Mouse (Mus musculus) Patski (cell line): Measurements from ENCODE around the gene Olfr190. TPM values are rescaled to one million over a fixed set of nuclear protein-coding genes. Genes with fewer than 3 reads are reported as not detected.
"Not testable (repeated sequence)": the region's sequence is repeated elsewhere in the genome, so short reads cannot be mapped to it uniquely, and the experiment has no call there.

Experiments used
- ATAC-seq: fragments of 100-300 bp; one replicate; pipeline ENCODE4 v1.8.0; 2021
- CTCF ChIA-PET: fragments of 350-600 bp; sonication (Branson Sonifier 250); formaldehyde crosslinking; loops from one replicate; lab custom pipeline; 2022; ENCODE audit warnings: inconsistent platforms; lab: Charles Lee
- POLR2A ChIA-PET: fragments of 350-600 bp; sonication (Branson Sonifier 250); formaldehyde crosslinking; loops from one replicate; lab custom pipeline; 2022; ENCODE audit warnings: antibody characterized with exemption, inconsistent platforms; lab: Charles Lee
- DNase-seq: peaks from one replicate; pipeline ENCODE4 v3.0.0-alpha.2; 2011; ENCODE audit warnings: low read depth, low spot score
- H3K27me3 ChIP-seq: fragments of 371-371 bp; one replicate; pipeline ENCODE4 v1.5.1; 2021
- CTCF ChIP-seq: fragments of 100-300 bp; IDR thresholded peaks from one replicate; pipeline ENCODE4 v1.5.1; 2021
- in situ Hi-C: fragments of 300-500 bp; cut with MboI; formaldehyde crosslinking; loops from 3 replicates; pipeline ENCODE4 v1.11.1; 2018; ENCODE audit warnings: low pct_unique_long_range_greater_than_20kb, mixed read lengths
- polyA plus RNA-seq: library from polyadenylated mRNA; unstranded; gene quantifications from one replicate; pipeline ENCODE4 v1.2.3, GENCODE M21; 2021

Gene Olfr190
- polyA plus RNA-seq = not detected

- ATAC-seq = no peak
- CTCF ChIA-PET = no interaction called here
- H3K27me3 ChIP-seq = no peaks in the 10 kb centered on the region
- no peak for TF ChIP-seq CTCF
- POLR2A ChIA-PET = no interaction called here
- DNase-seq = no peak
- in situ Hi-C loops = no loop called here
These were observed at the start of gene Olfr190 for GRCm38 (mm10) chr16:59077905-59078304. Gene Olfr190, minus strand, starts transcription at chr16:59078005.

- ChIA-PET CTCF (no interaction called here), POLR2A (no interaction called here)
- ATAC-seq = no peak
- in situ Hi-C loops = no loop called here
- TF ChIP-seq CTCF = no peak
- no peak for DNase-seq
- no peaks in the 10 kb centered on the region for H3K27me3 ChIP-seq
These were observed 43.2 kb upstream of the Olfr190 start, which contains the start of gene Olfr194 for GRCm38 (mm10) chr16:59120969-59121368. Gene Olfr194, minus strand, starts transcription at chr16:59121069.

- in situ Hi-C loops = no loop called here
- H3K27me3 ChIP-seq = no peaks in the 10 kb centered on the region
- ChIA-PET POLR2A (no interaction called here), CTCF (no interaction called here)
- no peak for DNase-seq
- no peak for ATAC-seq
- TF ChIP-seq CTCF = no peak
These were observed 34.0 kb upstream of the Olfr190 start, which contains the start of gene Olfr193 for GRCm38 (mm10) chr16:59111781-59112180. Gene Olfr193, minus strand, starts transcription at chr16:59111881.

- CTCF ChIA-PET, in situ Hi-C loops, DNase-seq, H3K27me3 ChIP-seq, POLR2A ChIA-PET, ATAC-seq: not testable (repeated sequence)
These were observed 30.7 kb upstream of the Olfr190 start for GRCm38 (mm10) chr16:59108522-59108921.

- H3K27me3 ChIP-seq = no peaks in the 10 kb centered on the region
- no peak for TF ChIP-seq CTCF
- ATAC-seq (no peak), DNase-seq (no peak)
- in situ Hi-C loops = no loop called here
- ChIA-PET POLR2A (no interaction called here), CTCF (no interaction called here)
These were observed 27.5 kb upstream of the Olfr190 start for GRCm38 (mm10) chr16:59105312-59105711.

GRCm38 (mm10) chr16:59089722-59090121 lies 11.9 kb upstream of the Olfr190 start, which contains the start of gene Olfr191:
Gene Olfr191, minus strand, starts transcription at chr16:59089822.
- CTCF ChIA-PET, POLR2A ChIA-PET, ATAC-seq, DNase-seq, H3K27me3 ChIP-seq: not testable (repeated sequence)
- in situ Hi-C loops = loop anchor here (5.0 kb wide), 1 partner anchor 37 kb away; no protein-coding TSS in a partner anchor

- ATAC-seq, CTCF ChIA-PET, in situ Hi-C loops, DNase-seq, H3K27me3 ChIP-seq, POLR2A ChIA-PET: not testable (repeated sequence)
These were observed 3.3 kb upstream of the Olfr190 start for GRCm38 (mm10) chr16:59081113-59081512.

GRCm38 (mm10) chr16:59073520-59073919 lies 4.3 kb downstream of the Olfr190 start:
- TF ChIP-seq CTCF = no peak
- ChIA-PET CTCF (no interaction called here), POLR2A (no interaction called here)
- no peak for ATAC-seq
- DNase-seq = no peak
- no peaks in the 10 kb centered on the region for H3K27me3 ChIP-seq
- in situ Hi-C loops = no loop called here

GRCm38 (mm10) chr16:59071755-59072154 lies 6.0 kb downstream of the Olfr190 start:
- DNase-seq = no peak
- ATAC-seq = no peak
- POLR2A ChIA-PET = interaction anchor here (0.6 kb wide), 1 partner anchor 17 kb away, joined by 3 read pairs; no protein-coding TSS in a partner anchor
- in situ Hi-C loops = no loop called here
- no peak for TF ChIP-seq CTCF
- no peaks in the 10 kb centered on the region for H3K27me3 ChIP-seq
- CTCF ChIA-PET = no interaction called here

GRCm38 (mm10) chr16:59062411-59062810 lies 15.4 kb downstream of the Olfr190 start:
- CTCF ChIA-PET, POLR2A ChIA-PET, H3K27me3 ChIP-seq, ATAC-seq, DNase-seq, in situ Hi-C loops: not testable (repeated sequence)

GRCm38 (mm10) chr16:59049286-59049685 lies 28.5 kb downstream of the Olfr190 start:
- in situ Hi-C loops, DNase-seq, ATAC-seq, POLR2A ChIA-PET, H3K27me3 ChIP-seq, CTCF ChIA-PET: not testable (repeated sequence)

GRCm38 (mm10) chr16:59048860-59049259 lies 28.9 kb downstream of the Olfr190 start:
- H3K27me3 ChIP-seq = no peaks in the 10 kb centered on the region
- in situ Hi-C loops = no loop called here
- no peak for ATAC-seq
- no peak for TF ChIP-seq CTCF
- POLR2A ChIA-PET = no interaction called here
- CTCF ChIA-PET = no interaction called here
- no peak for DNase-seq
